Mouse (Mus musculus): ENCODE measurements around the gene Otor.

Gene Otor

DNA sequence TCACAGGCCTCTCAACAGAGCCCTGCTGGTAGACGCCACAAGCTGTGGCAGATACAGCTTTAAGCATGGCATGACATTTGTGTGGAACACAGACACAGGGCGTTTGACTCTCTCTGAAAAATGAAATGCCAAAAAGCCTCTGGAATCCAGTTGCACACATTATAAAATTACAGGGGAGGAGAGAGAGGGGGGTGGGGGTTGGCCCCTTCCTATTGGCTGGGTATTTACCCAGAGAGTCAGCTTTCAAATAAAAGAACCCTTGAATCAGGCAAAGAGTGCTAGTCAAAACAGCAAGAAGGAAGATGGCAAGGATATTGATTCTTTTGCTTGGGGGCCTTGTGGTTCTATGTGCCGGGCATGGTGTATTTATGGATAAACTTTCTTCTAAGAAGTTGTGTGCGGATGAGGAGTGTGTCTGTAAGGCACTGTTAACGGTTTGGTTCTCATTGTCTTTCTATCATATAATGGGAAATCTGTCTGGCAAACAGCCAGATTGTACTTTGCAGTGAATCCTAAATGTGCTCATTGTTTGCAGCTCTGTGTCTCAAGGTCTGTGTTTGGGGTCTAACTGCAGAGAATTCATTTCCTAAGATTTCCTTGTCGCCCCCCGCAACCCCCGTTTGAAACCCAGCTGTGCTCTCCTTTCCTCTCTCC lies at the start of gene Otor:
Gene Otor, plus strand, starts transcription at position 276 of the 654 bp plus-strand sequence.
- no peak for DNase-seq

DNA sequence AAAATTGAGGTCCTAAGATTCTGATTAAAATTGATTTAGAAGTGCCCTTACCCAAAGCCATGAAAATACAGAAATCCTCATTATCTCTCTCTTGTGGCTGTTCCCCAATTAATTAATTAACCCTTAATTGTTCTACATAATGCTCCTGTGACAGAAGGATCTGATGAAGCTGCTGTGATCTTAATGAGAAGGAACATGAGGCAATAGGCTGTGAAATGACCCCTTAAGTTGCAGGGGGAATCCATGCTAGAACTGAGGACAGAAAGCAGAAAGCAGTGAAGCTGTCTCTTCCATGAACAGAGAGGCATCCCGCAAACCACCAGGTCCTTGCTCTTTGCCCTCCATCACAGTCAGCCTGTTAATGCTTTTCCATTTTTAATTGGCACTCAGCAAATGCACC lies 47.0 kb upstream of the Otor start:
- DNase-seq: no peak

DNA sequence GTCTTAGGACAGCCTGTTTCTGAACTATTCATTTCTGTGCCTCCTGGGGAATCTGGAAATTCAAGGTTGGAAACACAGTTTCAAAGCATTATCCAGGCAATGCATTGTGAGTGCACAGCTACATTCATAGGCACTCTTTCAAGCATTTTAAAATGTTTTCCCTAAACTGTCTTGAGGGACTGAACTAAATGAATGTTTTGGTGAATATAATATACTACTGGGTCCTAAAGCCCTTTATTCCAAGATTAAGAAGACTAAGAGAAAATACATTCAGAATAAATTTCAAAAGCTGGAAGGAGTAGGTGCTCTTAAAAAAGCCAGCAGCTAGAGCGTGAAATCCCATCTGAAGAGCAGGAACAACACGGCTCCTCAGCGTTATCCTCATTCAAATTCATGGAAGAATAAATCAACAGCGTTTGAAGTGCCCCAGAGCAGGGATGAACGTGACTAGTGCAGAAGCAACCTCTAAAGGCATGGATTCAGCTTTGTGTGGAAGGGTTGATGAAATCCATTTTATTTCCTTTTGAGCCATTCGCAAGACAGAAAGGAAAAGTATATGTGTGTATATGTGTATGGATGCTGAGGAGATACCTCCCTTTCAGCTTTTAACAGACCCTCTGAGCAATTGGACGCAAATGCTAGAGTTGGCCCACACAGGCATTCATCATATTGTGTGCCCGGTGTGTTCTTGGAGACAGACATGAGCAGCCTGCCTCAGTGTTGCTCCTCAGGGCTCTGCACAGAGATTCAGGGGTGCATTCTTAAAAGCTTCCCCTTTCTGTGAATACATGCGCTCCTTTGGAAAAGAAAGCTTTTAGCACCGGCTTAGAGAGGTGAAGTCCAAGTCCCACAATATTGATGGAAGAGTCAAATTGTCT lies 45.7 kb upstream of the Otor start:
- DNase-seq: no peak

DNA sequence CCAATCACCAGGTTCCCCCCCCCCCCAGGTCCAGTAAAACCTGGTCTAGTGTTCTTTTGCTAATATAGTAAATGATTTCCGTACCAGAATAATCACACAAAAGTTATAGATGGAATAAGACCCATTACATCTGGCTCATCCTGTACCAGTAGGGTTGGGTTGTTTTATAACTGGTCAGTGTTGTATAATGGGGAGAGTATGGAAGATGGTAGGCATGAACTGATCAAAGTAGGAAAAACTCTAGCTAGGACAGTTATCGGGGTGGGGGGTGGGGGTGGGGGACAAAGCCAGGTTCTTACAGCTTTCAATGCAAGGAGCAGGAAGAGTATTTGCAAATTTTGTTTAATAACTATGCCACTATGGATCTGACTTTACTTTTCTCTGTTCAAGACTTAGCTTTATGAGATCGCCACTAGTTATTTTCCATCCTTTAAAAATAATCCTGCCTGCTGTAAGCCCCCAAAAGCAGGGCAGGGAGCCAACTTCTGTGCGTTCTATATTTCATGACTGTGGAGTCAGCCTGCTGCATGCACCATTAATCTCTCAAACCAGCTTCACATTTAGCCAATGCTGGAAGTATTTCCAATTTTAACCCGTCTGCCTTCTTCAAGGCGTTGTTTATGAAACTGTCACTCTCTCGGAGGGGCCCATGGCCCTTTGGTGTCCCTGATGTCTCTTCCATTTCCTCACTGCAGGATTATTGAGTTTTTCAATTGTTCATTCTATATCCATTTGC lies 43.8 kb upstream of the Otor start:
- peak in 1 of 2 experiments; percentile 16 for DNase-seq

DNA sequence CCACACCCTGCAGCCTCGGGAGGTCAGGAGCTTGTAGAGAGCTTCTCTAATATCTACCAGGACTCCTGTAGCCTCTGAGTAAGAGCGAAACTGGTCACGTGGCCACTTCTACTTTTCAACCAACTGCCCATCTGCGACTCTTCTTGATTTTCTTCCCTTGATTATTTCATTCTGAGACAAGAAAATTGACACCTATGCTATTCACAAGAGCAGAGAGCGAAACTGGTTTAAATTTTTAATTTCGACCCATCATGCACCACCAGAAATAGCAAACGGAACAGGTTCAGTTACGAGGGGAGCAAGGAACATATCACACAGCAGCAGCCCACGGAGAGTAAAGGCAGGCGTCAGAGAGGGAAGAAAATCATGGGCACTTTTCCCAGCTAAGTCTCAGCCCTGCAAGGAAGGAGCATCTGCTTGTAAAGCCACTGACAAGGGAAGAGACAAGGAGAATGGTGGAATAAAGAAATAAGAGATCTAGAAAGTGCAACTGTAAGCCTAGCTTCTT lies 43.1 kb upstream of the Otor start:
- no peak for DNase-seq

DNA sequence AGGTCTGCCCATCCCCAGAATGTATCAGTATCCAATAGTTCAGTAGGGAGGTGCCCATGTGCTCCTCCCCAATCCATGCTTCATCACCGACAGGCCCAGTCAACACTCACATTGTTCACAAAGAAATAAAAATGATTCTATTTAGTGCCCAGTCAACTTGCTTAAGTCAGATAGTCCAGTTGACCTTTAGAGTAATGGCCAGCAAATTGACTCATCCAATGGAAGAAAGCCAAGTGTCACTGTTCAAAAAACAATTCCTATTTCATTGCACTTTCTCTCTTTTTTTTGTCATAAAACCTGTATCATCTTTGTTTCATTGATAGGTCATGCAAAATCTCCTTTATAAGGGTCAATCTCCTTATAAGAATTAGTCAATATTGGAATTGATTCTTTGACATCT lies 36.7 kb upstream of the Otor start:
- no peak for DNase-seq

DNA sequence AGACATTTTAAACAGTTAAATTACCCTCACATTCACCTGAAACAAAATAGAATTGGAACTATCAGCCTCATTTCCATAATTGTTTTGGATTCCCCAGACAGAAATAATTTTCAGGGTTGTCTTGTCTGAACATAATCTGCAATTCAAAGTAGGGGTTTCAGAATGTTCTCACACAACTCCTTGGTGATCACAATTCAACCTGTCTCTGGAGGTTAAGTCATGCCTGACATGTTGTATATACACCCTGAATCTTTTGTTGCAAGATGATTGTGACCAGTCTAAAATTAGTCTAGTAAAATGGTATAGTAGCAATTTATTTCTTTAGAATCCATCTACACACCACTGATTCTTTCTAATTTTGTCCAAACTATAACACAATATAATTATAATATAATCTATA lies 23.0 kb upstream of the Otor start:
- DNase-seq: no peak

DNA sequence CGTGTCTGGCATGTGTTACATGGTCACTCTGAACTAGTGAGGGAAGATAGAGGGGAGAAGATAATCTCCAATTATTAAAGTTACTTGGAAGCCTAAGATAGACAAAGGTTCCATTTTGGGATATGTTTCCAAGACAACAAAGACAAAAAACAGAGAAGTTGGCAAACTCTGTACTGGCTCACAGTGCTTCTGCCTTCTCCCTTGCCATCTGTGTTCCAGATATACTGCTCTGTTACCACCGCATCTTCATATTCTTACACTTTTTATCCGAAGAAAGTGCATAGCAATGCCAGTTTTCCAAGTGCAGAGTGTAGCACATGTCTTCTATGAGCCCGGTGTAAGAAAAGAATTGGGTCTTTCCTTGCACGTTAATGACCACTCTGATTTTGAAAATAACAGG lies 21.5 kb upstream of the Otor start:
- DNase-seq: no peak

DNA sequence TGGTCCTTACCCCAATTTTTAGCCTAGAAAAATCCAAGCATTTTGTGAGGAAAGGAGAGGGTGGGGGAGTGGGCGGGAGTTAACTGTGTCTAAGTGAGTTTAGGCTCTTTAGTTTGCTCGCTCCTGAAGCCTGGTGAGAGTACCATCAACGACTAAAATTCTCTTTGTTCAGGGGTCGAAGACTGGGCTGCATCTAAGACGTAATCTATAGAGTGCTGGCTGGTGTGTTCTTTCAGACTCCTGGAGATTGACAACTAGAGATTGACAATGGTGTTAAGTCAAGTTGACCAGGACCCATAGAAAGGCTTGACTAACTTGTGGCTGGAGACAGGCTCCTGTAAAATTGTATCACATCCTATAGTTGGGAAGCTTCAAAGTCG lies 15.9 kb upstream of the Otor start:
- DNase-seq: no peak

DNA sequence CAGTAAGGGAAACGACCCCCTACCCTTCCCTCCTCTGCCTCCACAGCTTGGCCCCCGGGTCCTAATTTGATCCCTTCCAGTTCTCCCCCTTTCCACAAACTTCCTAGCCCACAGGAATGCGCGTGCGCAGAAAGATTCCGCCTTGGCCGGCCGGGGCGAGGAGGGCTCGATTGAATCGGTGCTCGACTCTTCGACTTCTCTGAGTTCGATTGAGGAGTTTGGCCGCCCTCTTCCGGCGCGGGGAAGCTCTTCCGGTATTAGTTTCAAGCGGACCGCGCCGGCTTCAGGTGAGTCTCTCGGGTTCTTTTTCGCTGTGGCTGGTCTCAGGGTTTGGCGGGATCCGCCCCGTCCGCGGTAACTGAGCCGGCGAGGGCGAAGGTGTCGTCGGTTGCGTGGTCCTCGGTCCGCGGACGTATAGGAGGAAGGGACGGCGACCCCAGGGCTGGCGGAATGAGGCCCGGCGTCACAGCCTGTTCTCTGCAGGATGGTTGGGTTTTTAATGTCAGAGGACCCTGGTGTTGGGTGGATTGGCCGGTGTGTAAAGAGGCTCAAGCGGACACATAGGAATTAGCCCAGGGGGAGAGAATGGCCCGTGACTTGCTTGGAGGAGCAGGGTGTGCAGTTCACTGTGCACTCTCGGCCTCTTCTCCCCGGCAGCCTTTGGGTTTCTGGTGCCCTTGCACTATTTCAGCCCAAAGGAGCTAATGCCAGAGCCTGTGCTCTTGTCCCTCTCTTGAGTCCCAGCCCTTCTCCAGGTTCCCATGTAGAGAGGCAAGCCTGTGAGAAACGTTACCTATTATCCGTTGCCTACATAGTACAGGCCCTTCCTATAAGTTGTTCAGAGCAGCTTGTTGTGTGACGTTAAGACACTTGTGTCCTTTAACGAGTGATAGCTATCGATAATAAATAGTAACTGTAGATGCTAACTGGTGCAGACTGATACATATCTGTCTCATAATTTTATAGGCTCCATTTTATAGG lies 15.2 kb upstream of the Otor start, which contains the start of gene Snrpb2:
Gene Snrpb2, plus strand, starts transcription at position 228 of the 981 bp plus-strand sequence.
- DNase-seq: peak; percentile 91 to 92

DNA sequence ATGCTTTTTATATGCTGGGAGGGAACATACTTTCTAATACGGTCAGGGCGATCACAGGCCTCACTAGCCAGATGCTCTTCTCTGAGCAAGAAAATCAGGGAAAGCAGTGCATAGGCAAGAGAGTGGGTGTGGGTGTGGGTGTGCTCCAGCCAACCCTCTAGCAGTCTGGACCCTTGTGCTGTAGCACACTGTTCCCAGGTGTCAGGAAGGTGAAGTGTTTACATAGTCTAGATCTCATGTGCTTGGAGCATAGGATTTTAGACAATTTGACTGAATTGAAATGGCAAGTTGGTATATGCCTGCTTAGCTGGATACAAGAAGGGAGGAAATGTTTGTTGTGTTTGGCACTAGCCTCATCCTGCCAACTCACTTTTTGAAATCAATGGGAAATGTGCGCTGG lies 12.4 kb upstream of the Otor start:
- DNase-seq: no peak

DNA sequence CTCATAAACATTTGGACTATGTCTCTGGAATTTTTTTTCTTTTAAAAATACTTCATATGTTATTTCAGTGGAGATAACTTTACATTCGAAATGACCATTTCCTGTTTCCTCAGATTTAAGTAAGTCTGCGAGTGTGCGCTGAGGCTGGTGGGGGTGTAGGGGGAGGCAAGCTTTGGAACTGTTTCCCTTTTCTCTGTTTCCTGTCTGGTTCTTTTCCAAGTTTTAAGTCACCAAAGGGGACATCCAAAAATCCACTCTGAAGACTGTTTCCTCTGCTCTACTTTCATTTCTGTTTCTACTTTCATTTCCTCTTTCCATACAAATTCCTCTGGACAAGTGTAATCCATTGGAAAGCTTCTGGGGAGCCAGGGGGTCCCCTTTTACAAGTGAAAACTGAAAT lies 3.4 kb downstream of the Otor start:
- peak; percentile 7 to 23 for DNase-seq

DNA sequence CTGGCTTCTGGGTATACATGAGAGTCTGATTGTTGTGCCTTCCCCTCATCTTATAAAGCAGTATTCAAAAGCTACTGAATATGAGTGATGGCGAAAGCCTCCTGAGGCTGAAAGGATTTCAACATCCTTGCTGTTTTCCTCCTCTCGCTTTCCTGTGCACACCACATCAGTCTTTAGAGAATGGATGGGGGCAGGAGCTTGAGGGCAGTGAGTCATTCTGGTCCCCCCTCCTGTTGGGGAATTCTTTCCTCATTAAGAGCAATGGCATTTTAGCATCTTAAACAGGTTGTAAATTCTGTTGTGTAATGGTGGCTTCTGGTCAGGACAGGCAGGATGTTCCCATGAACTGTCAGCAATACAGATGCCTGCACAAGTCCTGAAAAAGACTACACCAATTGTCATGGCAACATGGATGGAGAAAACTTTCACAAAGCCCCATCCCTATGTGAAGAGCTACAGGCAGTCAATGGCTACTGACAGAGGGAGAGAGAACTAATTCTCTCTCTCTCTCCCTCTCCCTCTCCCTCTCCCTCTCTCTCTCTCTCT lies 6.7 kb downstream of the Otor start:
- DNase-seq: no peak

DNA sequence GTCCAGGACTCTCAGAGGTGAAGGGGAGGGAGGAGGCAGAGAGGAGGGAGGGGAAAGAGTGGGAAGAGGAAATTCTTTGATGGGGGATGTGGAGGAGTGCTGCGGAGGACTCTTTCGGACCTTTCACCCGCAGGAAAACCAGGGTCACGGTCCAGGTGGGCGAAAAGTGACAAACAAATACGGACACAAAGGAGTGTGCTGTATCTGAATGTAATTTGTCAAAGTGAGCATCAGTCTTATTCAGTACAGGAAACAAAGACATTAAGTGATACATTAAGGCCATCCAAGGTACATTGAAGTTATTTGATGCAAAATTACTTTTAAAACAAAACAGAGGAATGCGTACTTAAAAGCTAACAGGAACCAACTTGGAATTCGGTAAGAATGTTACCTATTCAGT lies 11.6 kb downstream of the Otor start:
- DNase-seq: no peak

DNA sequence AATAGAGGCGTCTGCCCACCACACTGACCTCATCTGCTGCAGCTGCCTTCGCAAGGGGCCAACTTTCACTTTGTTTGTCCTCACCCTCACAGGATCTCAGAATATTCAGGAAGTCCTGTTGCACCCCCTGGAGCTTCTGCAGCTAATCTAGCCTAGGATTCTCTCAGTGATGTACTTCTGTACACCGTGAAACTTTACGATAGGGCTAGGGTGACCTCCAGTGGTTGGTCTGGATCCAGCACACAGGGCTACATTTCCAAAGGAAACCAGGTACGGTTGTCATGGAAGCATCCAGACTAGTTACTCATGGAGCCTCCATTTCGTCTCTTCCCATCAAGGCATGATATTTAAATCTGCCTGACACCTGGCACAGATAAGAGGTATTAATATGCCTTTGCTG lies 15.5 kb downstream of the Otor start:
- peak; percentile 31 to 47 for DNase-seq

DNA sequence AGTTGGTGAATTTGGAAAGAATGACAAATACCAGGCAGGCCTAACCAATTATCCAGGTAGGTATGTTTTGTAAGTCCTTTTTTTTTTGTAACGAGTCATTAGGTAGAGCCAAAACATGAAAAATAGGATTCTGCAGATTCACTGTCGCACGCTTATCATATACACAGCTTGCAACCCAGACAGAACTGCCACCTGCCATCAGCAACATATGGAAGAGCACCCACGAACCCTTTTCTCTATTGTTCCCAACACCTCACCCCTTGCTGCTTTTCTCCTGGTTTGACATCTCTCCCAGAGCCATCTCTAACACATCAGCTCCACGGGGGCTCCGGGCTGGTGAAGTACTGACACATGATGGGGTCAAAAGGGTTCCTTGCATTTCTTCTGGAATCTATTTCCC lies 16.5 kb downstream of the Otor start:
- no peak for DNase-seq

DNA sequence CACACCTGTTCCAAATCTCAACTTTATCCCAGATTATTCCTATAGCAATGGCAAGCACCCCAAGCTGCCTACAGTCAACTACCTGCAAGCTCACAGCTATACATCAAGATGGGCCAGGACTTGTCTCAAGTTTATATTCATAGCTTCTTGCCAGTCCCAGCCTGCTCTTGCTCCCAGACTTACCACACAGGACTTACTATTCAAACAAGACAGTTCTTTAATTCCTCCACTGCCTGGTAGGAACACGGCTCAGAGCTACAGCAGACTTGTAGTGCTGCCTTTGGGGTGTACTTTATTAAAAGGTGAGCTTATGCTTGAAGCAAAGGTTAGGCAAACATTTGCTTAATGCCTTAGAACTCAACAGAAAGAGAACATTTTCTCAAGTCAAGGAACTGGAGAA lies 18.9 kb downstream of the Otor start:
- DNase-seq: no peak

DNA sequence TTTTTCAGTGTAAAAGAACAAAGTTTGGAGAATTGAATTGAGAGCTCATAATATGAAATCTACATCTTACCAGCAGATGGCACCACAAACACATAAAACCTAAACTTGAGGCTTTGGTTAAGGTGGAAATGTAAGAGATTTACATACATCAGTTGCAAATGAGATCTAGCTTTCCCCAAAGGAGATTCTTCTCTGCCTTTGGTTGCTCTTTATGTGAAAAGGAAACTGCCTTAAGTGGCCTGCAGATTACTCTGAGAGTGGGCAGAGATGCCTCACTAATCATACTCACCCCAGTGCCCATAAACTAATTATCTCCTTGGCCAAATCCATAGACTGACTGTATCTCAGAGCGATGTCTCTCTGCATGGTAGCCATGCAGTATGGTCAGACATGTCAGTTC lies 35.6 kb downstream of the Otor start:
- DNase-seq: no peak

DNA sequence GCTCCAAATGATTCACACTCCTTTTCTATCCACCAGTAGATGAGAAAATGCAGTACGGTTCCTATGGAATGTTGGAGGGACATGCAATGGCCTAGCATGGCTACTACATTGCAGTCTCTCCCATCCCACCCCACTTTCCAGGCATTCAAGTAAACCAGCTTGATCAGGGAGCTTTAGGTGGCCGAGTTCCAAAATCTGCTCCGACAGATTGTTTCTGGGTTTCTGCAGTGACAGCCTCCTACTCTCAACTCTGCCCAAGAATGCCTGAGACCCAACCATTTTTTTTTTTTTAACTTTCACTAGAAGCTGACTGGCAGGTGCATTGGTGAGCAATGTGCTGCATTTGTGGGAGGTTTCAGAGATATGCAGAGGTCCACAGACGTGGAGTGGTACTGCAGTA lies 36.4 kb downstream of the Otor start:
- no peak for DNase-seq

DNA sequence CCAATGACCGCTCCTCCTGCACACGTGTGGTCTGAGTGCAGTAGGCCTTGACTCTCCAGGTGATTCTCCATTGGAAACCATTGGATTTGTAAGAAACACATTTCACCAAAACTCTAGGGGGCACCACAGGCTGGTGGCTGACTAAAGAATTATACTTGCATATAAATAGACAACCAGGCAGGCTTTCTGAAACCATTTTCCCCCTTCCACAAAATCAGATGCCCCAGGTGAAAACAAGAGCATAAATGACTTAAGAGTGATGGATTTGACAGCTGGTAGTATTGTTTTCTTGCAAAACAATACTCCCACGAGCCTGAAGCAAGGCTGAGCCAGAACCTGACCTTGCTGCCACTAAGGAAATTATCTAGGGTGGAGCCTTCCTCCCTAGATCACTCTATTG lies 39.2 kb downstream of the Otor start:
- DNase-seq: no peak

DNA sequence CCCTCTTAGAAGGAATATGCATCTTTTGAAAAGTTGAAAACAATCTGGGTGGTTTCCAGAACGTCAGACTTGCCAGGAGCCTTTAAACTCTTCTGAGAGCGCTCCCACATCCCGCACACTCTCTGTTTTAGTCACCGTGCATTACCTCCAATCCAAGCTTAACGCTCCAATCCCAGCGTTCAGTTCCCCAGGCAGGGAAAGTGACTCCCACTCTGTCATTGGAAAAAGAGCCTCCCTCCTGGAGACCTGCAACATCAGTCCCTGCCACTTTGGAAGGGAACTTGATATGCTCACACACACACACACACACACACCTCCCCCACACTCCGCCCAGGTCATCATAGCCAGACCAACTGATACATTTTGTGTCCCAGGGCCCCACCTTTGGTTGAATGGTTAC lies 39.9 kb downstream of the Otor start:
- no peak for DNase-seq

DNA sequence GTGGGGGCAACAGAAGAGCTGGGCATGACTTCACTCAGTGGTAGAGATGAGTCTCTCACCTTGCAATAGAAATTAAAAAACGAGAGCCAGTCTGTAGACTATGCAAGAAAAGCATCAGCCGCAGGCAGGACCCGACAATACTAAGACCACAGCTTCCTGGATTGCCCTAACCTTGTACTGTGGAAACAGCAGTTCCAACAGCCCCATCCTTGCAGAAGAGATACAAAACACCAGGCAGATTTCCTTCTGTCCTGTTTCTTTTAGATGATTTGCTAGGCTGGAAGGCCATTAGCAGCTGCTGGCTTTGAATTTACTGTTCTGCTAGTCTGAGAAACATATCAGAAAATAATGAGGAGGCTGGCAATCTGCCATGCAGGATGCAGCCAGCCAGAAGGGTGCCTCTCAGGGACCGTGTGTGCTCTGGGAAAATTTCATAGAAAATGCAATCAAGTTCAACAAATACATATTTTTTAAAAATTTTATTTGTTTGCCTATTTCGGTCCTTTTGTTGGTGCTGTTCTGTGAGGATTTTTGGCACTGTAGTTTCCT lies 52.9 kb downstream of the Otor start:
- no peak for DNase-seq

All from lung, postnatal 4 days (tissue).